Mouse (Mus musculus) midbrain, embryonic 13.5 days (tissue): ENCODE data around the gene Klf1. TPM values are rescaled to one million over a fixed set of nuclear protein-coding genes. Genes with fewer than 3 reads are reported as not detected.

Source experiments
- ATAC-seq: fragments of 200-750 bp; cut with Nextera tagmentation; 2 replicates; pipeline ENCODE4 v1.8.0; 2017; ENCODE audit warnings: mild to moderate bottlenecking, moderate TSS enrichment, moderate library complexity
- H3K27ac ChIP-seq: fragments of 300-500 bp; sonication (generic); 2 replicates; pipeline ENCODE4 v1.5.1; 2015; ENCODE audit warnings: inconsistent platforms, mild to moderate bottlenecking, moderate library complexity
- H3K27me3 ChIP-seq: fragments of 300-500 bp; sonication (generic); 2 replicates; pipeline ENCODE4 v1.6.1; 2015; ENCODE audit warnings: mild to moderate bottlenecking, inconsistent platforms
- H3K36me3 ChIP-seq: fragments of 300-500 bp; sonication (generic); 2 replicates; pipeline ENCODE4 v1.6.1; 2015; ENCODE audit warnings: mild to moderate bottlenecking, inconsistent platforms
- H3K4me1 ChIP-seq: fragments of 300-500 bp; sonication (generic); replicated peaks from 2 replicates; pipeline ENCODE4 v1.6.1; 2015; ENCODE audit warnings: inconsistent platforms
- H3K4me2 ChIP-seq: fragments of 300-500 bp; sonication (generic); replicated peaks from 2 replicates; pipeline ENCODE4 v1.6.1; 2015; ENCODE audit warnings: moderate library complexity, mild to moderate bottlenecking, inconsistent platforms
- H3K4me3 ChIP-seq: fragments of 300-500 bp; sonication (generic); replicated peaks from 2 replicates; pipeline ENCODE4 v1.5.1; 2015; ENCODE audit warnings: mild to moderate bottlenecking, inconsistent platforms
- H3K9ac ChIP-seq: fragments of 300-500 bp; sonication (generic); replicated peaks from 2 replicates; pipeline ENCODE4 v1.6.1; 2015; ENCODE audit warnings: mild to moderate bottlenecking, inconsistent platforms
- H3K9me3 ChIP-seq: fragments of 300-500 bp; sonication (generic); 2 replicates; pipeline ENCODE4 v1.6.1; 2016; ENCODE audit warnings: mild to moderate bottlenecking, inconsistent platforms
- WGBS: fragments of 180-500 bp; shearing (Covaris S2); methylation state at CpG from one replicate; pipeline ENCODE4 v1.1.7; 2015; 5-methylcytosine and 5-hydroxymethylcytosine counted together
- polyA plus RNA-seq: library from polyadenylated mRNA; unstranded; fragments of >200 nt; fragmentation: Nextera tagmentation; extraction: Ambion mirVana; gene quantifications from 2 replicates; pipeline ENCODE4 v1.2.1, GENCODE M21; 2015

Gene Klf1
- polyA plus RNA-seq: 0.55 and 0.97 TPM in 2 replicates

- Histone ChIP-seq H3K36me3 (no peaks in the 10 kb centered on the region), H3K9ac (peak within 1 kb of the TSS; percentile 63), H3K4me3 (peak within 1 kb of the TSS; percentile 46), H3K27me3 (peaks cover 43% of the 10 kb centered on the region), H3K27ac (no peak within 1 kb of the TSS), H3K4me2 (peak within 1 kb of the TSS; percentile 76), H3K4me1 (peaks cover 15% of the 10 kb centered on the region), H3K9me3 (no peaks in the 10 kb centered on the region)
- 87% methylated on average over 3 of the region's 3 CpGs for WGBS
- ATAC-seq: no peak
Measured at GRCm38 (mm10) chr8:84901752-84902151, at the start of gene Klf1. Gene Klf1 (plus strand): TSS chr8:84901928.

GRCm38 (mm10) chr8:84856434-84856833 is 45.3 kb upstream of the Klf1 start:
- WGBS: 93% methylated on average over 3 of the region's 3 CpGs
- Histone ChIP-seq H3K4me2 (no peak overlapping the region), H3K9ac (no peak overlapping the region), H3K27me3 (0 out of 2 replicates have a peak, but pooled peaks cover 2% of the 10 kb centered on the region), H3K9me3 (no peaks in the 10 kb centered on the region), H3K4me1 (peaks cover 13% of the 10 kb centered on the region), H3K36me3 (peaks cover 20% of the 10 kb centered on the region), H3K4me3 (peak overlapping the region; percentile 89; the same call in 1 of the 2 replicates), H3K27ac (no peak overlapping the region)
- peak; percentile 37 for ATAC-seq

DNA sequence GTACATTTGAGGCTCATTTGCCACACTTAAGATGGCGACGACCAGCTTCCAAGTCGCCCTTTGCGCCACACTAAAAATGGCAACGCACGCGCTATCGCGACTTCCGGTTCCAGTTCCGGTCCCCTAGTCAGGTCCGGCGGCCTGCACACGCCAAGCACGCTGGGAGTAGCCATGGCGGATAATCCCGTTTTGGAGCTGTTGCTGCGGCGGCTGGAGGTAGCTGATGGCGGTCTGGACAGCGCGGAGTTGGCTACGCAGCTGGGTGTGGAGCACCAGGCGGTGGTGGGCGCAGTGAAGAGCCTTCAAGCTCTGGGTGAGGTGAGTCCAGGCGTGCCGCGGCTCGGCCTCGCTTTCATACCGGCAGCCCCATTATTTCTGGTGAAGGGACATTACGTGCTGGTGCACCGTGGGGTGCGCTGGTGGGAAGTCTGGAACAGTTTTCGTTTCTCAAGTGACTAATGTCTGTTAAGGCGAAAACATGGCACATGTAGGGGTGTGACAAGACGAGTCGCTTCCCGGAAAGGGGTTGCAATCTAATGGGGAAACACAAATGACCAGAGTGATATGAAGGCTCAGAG is 44.8 kb upstream of the Klf1 start, which contains the start of gene Farsa:
Gene Farsa, plus strand, starts transcription at position 126 of the 578 bp plus-strand sequence.
- under 1% methylated on average over 39 of the region's 39 CpGs for WGBS
- ATAC-seq: peak; percentile 95

DNA sequence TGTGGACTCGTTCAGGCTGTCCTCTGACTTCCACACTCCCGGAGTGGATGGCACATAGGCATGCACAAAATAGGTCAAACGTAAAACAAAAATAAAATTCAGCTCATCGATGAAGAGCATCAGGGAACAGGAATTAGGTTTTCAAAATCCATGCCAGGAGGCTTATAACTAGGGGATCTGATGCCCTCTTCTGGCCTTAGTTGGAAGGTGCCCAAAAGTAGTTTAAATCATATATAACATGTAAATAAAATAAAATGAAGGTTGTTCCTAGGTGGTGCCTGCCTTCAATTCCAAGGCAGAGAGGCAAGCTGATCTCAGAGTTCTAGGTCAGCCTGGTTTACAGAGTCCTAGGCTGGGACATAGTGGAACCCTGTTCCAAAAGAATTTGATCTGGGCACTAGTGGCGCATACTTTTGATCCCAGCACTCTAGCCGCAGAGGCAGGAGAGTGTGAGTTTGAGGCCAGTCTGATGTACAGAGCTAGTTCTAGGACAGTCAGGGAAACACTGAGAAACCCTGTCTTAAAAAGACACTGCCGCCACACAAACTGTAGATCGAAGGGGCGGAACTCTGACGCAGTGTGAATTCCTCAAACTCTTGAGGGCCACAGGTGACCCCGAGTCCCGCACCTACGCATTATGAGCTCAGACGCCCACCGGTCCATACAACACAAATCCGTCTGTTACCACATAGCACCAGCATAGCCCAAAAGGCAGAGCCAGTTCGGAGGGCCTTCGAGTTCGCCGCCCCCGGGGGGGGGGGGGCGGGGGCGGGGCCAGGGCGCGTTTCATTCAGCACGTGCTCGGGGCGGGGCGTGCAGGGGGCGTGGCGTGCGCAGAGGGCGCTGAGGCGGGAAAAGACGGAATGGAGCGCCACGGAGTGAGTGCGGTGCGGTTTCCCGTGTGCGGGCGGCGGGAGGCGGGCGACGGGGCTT is 30.1 kb upstream of the Klf1 start, which contains the start of gene Syce2:
Gene Syce2, plus strand, starts transcription at position 736 of the 933 bp plus-strand sequence.
- peak within 1 kb of the TSS; percentile 42 for H3K4me3 ChIP-seq
- ATAC-seq: peak; percentile 55
- no peaks in the 10 kb centered on the region for H3K9me3 ChIP-seq
- peaks cover 11% of the 10 kb centered on the region for H3K4me1 ChIP-seq
- no peak within 1 kb of the TSS for H3K27ac ChIP-seq
- 17% methylated on average over 43 of the region's 46 CpGs for WGBS
- peak within 1 kb of the TSS; percentile 69 for H3K4me2 ChIP-seq
- peaks cover 37% of the 10 kb centered on the region for H3K36me3 ChIP-seq
- peaks cover 14% of the 10 kb centered on the region for H3K27me3 ChIP-seq
- H3K9ac ChIP-seq: peak within 1 kb of the TSS; percentile 61

More for the DNA sequence above, 44.8 kb upstream of the Klf1 start, which contains the start of gene Farsa:
- peaks cover 25% of the 10 kb centered on the region for H3K36me3 ChIP-seq
- peaks cover 13% of the 10 kb centered on the region for H3K4me1 ChIP-seq
- H3K27ac ChIP-seq: peak within 1 kb of the TSS; percentile 68
- peak within 1 kb of the TSS; percentile 89 for H3K4me3 ChIP-seq
- no peaks in the 10 kb centered on the region for H3K9me3 ChIP-seq
- peak within 1 kb of the TSS; percentile 81 for H3K9ac ChIP-seq
- H3K4me2 ChIP-seq: peak within 1 kb of the TSS; percentile 88
- 0 out of 2 replicates have a peak, but pooled peaks cover 2% of the 10 kb centered on the region for H3K27me3 ChIP-seq

- WGBS: 3% methylated on average over 53 of the region's 54 CpGs
- Histone ChIP-seq H3K27me3 (peaks cover 14% of the 10 kb centered on the region), H3K9me3 (no peaks in the 10 kb centered on the region), H3K4me1 (peaks cover 11% of the 10 kb centered on the region), H3K9ac (peak overlapping the region; percentile 61), H3K4me2 (peak overlapping the region; percentile 69), H3K36me3 (peaks cover 29% of the 10 kb centered on the region), H3K4me3 (peak overlapping the region; percentile 42), H3K27ac (no peak overlapping the region)
- ATAC-seq: peak; percentile 68
Measured at GRCm38 (mm10) chr8:84872309-84872965, 29.3 kb upstream of the Klf1 start.

GRCm38 (mm10) chr8:84873016-84873415 is 28.7 kb upstream of the Klf1 start:
- Histone ChIP-seq H3K4me3 (no peak overlapping the region; the same call in 1 of the 2 replicates), H3K36me3 (peaks cover 23% of the 10 kb centered on the region), H3K4me1 (peaks cover 11% of the 10 kb centered on the region), H3K9me3 (no peaks in the 10 kb centered on the region), H3K27me3 (peaks cover 14% of the 10 kb centered on the region), H3K4me2 (peak overlapping the region; percentile 69), H3K9ac (no peak overlapping the region), H3K27ac (no peak overlapping the region)
- 71% methylated on average over 4 of the region's 4 CpGs for WGBS
- ATAC-seq: no peak

GRCm38 (mm10) chr8:84874339-84874738 is 27.4 kb upstream of the Klf1 start:
- H3K9ac ChIP-seq: no peak overlapping the region
- 91% methylated on average over 3 of the region's 3 CpGs for WGBS
- no peak overlapping the region for H3K27ac ChIP-seq
- no peak overlapping the region for H3K4me3 ChIP-seq
- peaks cover 14% of the 10 kb centered on the region for H3K27me3 ChIP-seq
- H3K4me1 ChIP-seq: peaks cover 11% of the 10 kb centered on the region
- ATAC-seq: no peak
- no peak overlapping the region for H3K4me2 ChIP-seq
- peaks cover 10% of the 10 kb centered on the region for H3K36me3 ChIP-seq
- no peaks in the 10 kb centered on the region for H3K9me3 ChIP-seq

- H3K4me2 ChIP-seq: no peak overlapping the region
- no peak overlapping the region for H3K27ac ChIP-seq
- peaks cover 4% of the 10 kb centered on the region for H3K27me3 ChIP-seq
- no peak overlapping the region for H3K4me3 ChIP-seq
- H3K9ac ChIP-seq: no peak overlapping the region
- WGBS: 78% methylated on average over 3 of the region's 3 CpGs
- ATAC-seq: no peak
- no peaks in the 10 kb centered on the region for H3K9me3 ChIP-seq
- peaks cover 3% of the 10 kb centered on the region for H3K4me1 ChIP-seq
- H3K36me3 ChIP-seq: no peaks in the 10 kb centered on the region
Measured at GRCm38 (mm10) chr8:84877297-84878035, 24.3 kb upstream of the Klf1 start.

DNA sequence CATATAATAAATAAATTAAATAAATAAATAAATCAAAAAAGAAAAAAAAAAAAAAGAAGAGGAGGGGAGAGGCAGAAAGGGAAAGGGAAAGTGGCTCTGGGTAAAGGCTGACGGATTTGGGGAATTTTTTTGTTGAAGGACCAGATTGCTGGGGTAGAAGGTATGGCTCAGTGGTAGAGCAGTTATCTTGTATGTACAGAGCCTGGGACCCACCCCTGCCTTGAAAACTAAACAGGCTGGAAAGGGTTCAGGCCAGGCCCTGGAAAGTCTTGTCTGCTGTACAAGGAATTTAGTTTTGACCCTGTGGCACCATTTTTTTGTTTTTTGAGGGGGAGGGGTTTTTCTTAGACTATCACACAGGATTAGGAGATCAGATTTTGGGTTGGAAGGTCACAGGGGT is 22.8 kb upstream of the Klf1 start:
- Histone ChIP-seq H3K9me3 (no peaks in the 10 kb centered on the region), H3K4me1 (no peaks in the 10 kb centered on the region), H3K9ac (no peak overlapping the region), H3K4me3 (no peak overlapping the region), H3K4me2 (no peak overlapping the region), H3K36me3 (no peaks in the 10 kb centered on the region), H3K27me3 (no peaks in the 10 kb centered on the region), H3K27ac (no peak overlapping the region)
- WGBS: 73% methylated on average over 1 of the region's 1 CpGs
- no peak for ATAC-seq

- no peak overlapping the region for H3K4me2 ChIP-seq
- no peaks in the 10 kb centered on the region for H3K27me3 ChIP-seq
- no peak overlapping the region for H3K27ac ChIP-seq
- no peak for ATAC-seq
- peaks cover 40% of the 10 kb centered on the region for H3K36me3 ChIP-seq
- H3K4me3 ChIP-seq: no peak overlapping the region
- H3K9me3 ChIP-seq: no peaks in the 10 kb centered on the region
- H3K9ac ChIP-seq: no peak overlapping the region
- no peaks in the 10 kb centered on the region for H3K4me1 ChIP-seq
- 96% methylated on average over 4 of the region's 4 CpGs for WGBS
Measured at GRCm38 (mm10) chr8:84884728-84885127, 17.0 kb upstream of the Klf1 start.

DNA sequence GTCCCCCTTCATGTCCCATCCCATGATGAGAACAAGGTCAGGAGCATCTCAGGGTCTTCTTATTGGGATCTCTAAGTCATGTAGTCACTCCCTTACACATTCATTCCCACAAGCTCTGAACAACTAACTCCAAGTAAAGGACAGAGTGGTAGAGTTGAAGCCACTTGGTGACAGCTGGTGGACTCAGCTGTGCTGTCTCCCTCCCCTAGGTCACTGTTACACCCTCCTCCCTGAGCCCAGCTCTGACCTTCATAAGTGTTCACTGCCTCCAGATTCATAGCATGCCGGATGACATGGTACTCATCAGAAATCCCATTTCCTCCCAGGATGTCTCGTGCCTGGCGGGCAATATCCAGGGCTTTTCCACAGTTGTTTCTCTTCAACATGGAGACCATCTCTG is 13.4 kb upstream of the Klf1 start:
- H3K4me2 ChIP-seq: no peak overlapping the region
- no peak overlapping the region for H3K27ac ChIP-seq
- no peaks in the 10 kb centered on the region for H3K9me3 ChIP-seq
- no peak for ATAC-seq
- no peaks in the 10 kb centered on the region for H3K27me3 ChIP-seq
- WGBS: 93% methylated on average over 3 of the region's 3 CpGs
- no peak overlapping the region for H3K4me3 ChIP-seq
- peaks cover 55% of the 10 kb centered on the region for H3K36me3 ChIP-seq
- H3K9ac ChIP-seq: no peak overlapping the region
- peaks cover 10% of the 10 kb centered on the region for H3K4me1 ChIP-seq
